Mouse (Mus musculus) myocyte (in vitro differentiated cells): ENCODE data around the gene Plekhh2.

Experiments used
- CEBPB ChIP-seq: IDR thresholded peaks from 2 replicates; pipeline ENCODE4 v1.6.1; 2011; ENCODE audit warnings: mild to moderate bottlenecking, moderate library complexity; ENCODE audit not compliant: poor library complexity, insufficient read depth, severe bottlenecking
- E2F4 ChIP-seq: IDR thresholded peaks from one replicate; pipeline ENCODE4 v1.6.1; 2011; ENCODE audit warnings: mild to moderate bottlenecking, control low read depth, moderate library complexity; ENCODE audit not compliant: insufficient read depth
- MYOD1 ChIP-seq, 3 experiments: IDR thresholded peaks; one replicate each; pipeline ENCODE4 v1.6.1; 2011; ENCODE audit warnings: control low read depth in 2 of 3, low read depth in 2 of 3, mild to moderate bottlenecking in 2 of 3, moderate library complexity in 1 of 3; ENCODE audit not compliant: insufficient read length in 2 of 3, control insufficient read depth in 1 of 3
- POLR2A ChIP-seq: IDR thresholded peaks from one replicate; pipeline ENCODE4 v1.6.1; 2011; ENCODE audit warnings: low read depth, mild to moderate bottlenecking, control low read depth, moderate library complexity; ENCODE audit not compliant: insufficient read length
- REST ChIP-seq: IDR thresholded peaks from one replicate; pipeline ENCODE4 v1.6.1; 2011; ENCODE audit warnings: mild to moderate bottlenecking, control low read depth, moderate library complexity; ENCODE audit not compliant: insufficient read depth, insufficient read length
- TCF12 ChIP-seq: IDR thresholded peaks from one replicate; pipeline ENCODE4 v1.6.1; 2011; ENCODE audit warnings: mild to moderate bottlenecking, control low read depth; ENCODE audit not compliant: poor library complexity, insufficient read depth, severe bottlenecking
- TCF3 ChIP-seq: IDR thresholded peaks from one replicate; pipeline ENCODE4 v1.6.1; 2011; ENCODE audit warnings: low read depth, control low read depth; ENCODE audit not compliant: insufficient read length

GRCm38 (mm10) chr17:84497972-84498604 lies 13.6 kb upstream of the Plekhh2 start:
- TF ChIP-seq E2F4 (no peak), POLR2A (no peak), REST (no peak), MYOD1 (IDR thresholded peaks at IDR 0.05; ENCODE audit: control insufficient read depth in 1 of 3, insufficient read length in 2 of 3, low read depth in 2 of 3) (no peak), CEBPB (no peak), TCF12 (no peak), TCF3 (no peak)
